Mouse (Mus musculus): ENCODE data around the gene Gm9945.

- TF ChIP-seq CTCF (IDR thresholded peaks at IDR 0.05; ENCODE audit: borderline replicate concordance, insufficient read depth, low read length) (no peak), POLR2A (IDR thresholded peaks at IDR 0.05; ENCODE audit: low read depth, low read length) (no peak)
Observed at GRCm38 (mm10) chr11:53453031-53453430, 26.9 kb upstream of the Gm9945 start.
